Mouse (Mus musculus) myocyte (in vitro differentiated cells): ENCODE measurements around the gene Ogn. TPM values are rescaled to one million over a fixed set of nuclear protein-coding genes. Genes with fewer than 3 reads are reported as not detected.

Source experiments
- H3K27me3 ChIP-seq: one replicate; pipeline ENCODE4 v1.6.1; 2011; ENCODE audit not compliant: control insufficient read depth, insufficient read depth, insufficient read length
- H3K36me3 ChIP-seq: one replicate; pipeline ENCODE4 v1.6.1; 2011; ENCODE audit not compliant: control insufficient read depth, insufficient read depth
- H3K4me2 ChIP-seq: one replicate; pipeline ENCODE4 v1.6.1; 2011; ENCODE audit warnings: low read depth, control low read depth
- H3K4me3 ChIP-seq: one replicate; pipeline ENCODE4 v1.5.1; 2011; ENCODE audit warnings: mild to moderate bottlenecking, control low read depth, moderate library complexity
- H3K79me2 ChIP-seq: one replicate; pipeline ENCODE4 v1.6.1; 2011; ENCODE audit not compliant: control insufficient read depth, insufficient read depth
- H3ac ChIP-seq: one replicate; pipeline ENCODE4 v1.6.1; 2011; ENCODE audit not compliant: control insufficient read depth, insufficient read length
- CEBPB ChIP-seq: IDR thresholded peaks from 2 replicates; pipeline ENCODE4 v1.6.1; 2011; ENCODE audit warnings: mild to moderate bottlenecking, moderate library complexity; ENCODE audit not compliant: poor library complexity, insufficient read depth, severe bottlenecking
- E2F4 ChIP-seq: IDR thresholded peaks from one replicate; pipeline ENCODE4 v1.6.1; 2011; ENCODE audit warnings: mild to moderate bottlenecking, control low read depth, moderate library complexity; ENCODE audit not compliant: insufficient read depth
- MAX ChIP-seq: IDR thresholded peaks from one replicate; pipeline ENCODE4 v1.6.1; 2011; ENCODE audit warnings: low read depth, mild to moderate bottlenecking, control low read depth
- MYOD1 ChIP-seq, 3 experiments: IDR thresholded peaks; one replicate each; pipeline ENCODE4 v1.6.1; 2011; ENCODE audit warnings: control low read depth in 2 of 3, low read depth in 2 of 3, mild to moderate bottlenecking in 2 of 3, moderate library complexity in 1 of 3; ENCODE audit not compliant: insufficient read length in 2 of 3, control insufficient read depth in 1 of 3
- MYOG ChIP-seq, 3 experiments: IDR thresholded peaks; one replicate each; pipeline ENCODE4 v1.6.1; 2011; ENCODE audit warnings: control low read depth in 2 of 3, low read depth in 2 of 3, mild to moderate bottlenecking in 2 of 3; ENCODE audit not compliant: insufficient read length in 2 of 3, control insufficient read depth in 1 of 3, insufficient read depth in 1 of 3
- POLR2A ChIP-seq: IDR thresholded peaks from one replicate; pipeline ENCODE4 v1.6.1; 2011; ENCODE audit warnings: low read depth, mild to moderate bottlenecking, control low read depth, moderate library complexity; ENCODE audit not compliant: insufficient read length
- POLR2AphosphoS2 ChIP-seq: IDR thresholded peaks from one replicate; pipeline ENCODE4 v1.6.1; 2011; ENCODE audit warnings: low read depth, control low read depth; ENCODE audit not compliant: insufficient read length
- REST ChIP-seq: IDR thresholded peaks from one replicate; pipeline ENCODE4 v1.6.1; 2011; ENCODE audit warnings: mild to moderate bottlenecking, control low read depth, moderate library complexity; ENCODE audit not compliant: insufficient read depth, insufficient read length
- SRF ChIP-seq: IDR thresholded peaks from one replicate; pipeline ENCODE4 v1.6.1; 2011; ENCODE audit warnings: low read depth; ENCODE audit not compliant: control insufficient read depth, insufficient read length
- TCF12 ChIP-seq: IDR thresholded peaks from one replicate; pipeline ENCODE4 v1.6.1; 2011; ENCODE audit warnings: mild to moderate bottlenecking, control low read depth; ENCODE audit not compliant: poor library complexity, insufficient read depth, severe bottlenecking
- TCF3 ChIP-seq: IDR thresholded peaks from one replicate; pipeline ENCODE4 v1.6.1; 2011; ENCODE audit warnings: low read depth, control low read depth; ENCODE audit not compliant: insufficient read length
- USF1 ChIP-seq: IDR thresholded peaks from one replicate; pipeline ENCODE4 v1.6.1; 2011; ENCODE audit warnings: low read depth, mild to moderate bottlenecking, control low read depth, moderate library complexity
- polyA plus RNA-seq: library from polyadenylated mRNA; unstranded; fragments of >200 nt; fragmentation: generic; extraction: Trizol; gene quantifications from one replicate; pipeline ENCODE4 v1.2.1, GENCODE M21; 2012; ENCODE audit warnings: missing spikeins

Ogn gene
- polyA plus RNA-seq, 1 experiment: 19.5 TPM

DNA sequence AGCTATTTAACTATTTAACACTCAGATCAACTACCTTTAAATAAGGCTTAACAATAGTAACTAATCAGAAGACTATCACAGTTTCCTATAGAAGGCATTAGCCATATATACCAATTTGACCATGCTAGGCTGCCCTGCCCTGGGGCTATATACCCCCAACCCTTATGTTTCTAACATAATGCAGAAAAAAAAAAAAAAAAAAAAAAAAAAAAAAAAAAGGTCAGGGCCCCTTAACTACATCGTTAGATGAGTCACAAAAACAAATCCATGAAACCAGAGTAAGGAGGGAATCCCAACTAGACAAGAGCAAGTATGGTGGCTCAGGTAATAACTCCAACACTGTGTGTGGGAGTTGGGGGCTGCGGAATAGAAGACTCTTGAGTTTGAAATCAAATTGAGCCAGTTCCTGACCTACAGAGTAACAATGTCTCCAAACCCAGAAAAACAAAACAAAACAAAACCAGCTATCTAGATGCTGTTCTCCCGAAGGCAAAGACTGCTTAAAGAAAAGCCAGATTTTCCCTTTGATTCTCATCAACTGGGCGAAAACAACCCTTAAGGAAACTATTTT, 44.0 kb downstream of the Ogn start:
- TF ChIP-seq MYOG (IDR thresholded peaks at IDR 0.05; ENCODE audit: control insufficient read depth in 1 of 3, insufficient read depth in 1 of 3, insufficient read length in 2 of 3, low read depth in 2 of 3): no peak
- no peak for TF ChIP-seq MAX
- no peak for TF ChIP-seq TCF12
- no peak for TF ChIP-seq TCF3
- no peak for TF ChIP-seq USF1
- TF ChIP-seq REST: no peak
- TF ChIP-seq MYOD1 (IDR thresholded peaks at IDR 0.05; ENCODE audit: control insufficient read depth in 1 of 3, insufficient read length in 2 of 3, low read depth in 2 of 3): no peak
- no peak for TF ChIP-seq E2F4
- TF ChIP-seq SRF: no peak
- TF ChIP-seq POLR2A: no peak
- TF ChIP-seq CEBPB: no peak

DNA sequence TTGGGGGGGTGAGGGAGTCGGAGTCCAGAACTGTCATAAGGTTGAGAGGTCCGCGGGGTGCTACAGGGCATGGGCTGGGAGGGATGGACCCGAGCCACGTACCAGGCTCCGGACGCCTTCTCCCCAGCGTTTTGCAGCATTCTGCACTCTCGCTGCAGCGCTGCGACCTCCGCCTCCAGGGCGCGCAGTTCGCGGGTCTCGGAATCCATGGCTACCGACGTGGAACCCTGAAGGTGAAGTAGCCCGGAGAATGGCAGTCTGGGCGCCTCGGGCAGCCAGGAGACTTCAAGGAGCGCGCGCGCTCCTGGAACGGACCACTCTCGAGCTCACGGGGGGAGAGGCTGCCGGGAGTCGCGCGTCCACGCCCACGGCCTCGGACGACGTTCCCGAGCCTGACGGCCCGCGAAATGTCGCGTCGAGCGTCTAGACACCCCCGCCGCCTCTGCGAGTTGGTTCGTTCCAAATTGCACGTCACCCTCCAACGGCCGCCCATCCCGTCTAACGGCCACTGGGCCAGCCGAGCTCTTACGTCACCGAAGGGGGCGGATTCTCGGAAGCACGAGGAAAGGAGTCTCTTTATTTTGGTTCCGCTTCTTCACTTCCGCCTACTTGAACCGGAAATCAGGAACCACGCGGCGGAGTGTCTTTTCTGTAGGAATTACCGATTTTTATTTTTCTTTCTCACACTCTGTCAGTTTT, 44.8 kb downstream of the Ogn start, which contains the start of the genes Cenpp and Nol8:
TSS of gene Cenpp (minus strand) at position 305 of the 699 bp plus-strand sequence.
TSS of gene Nol8 (plus strand) at position 598 of the 699 bp plus-strand sequence.
- Histone ChIP-seq H3K79me2 (peaks cover 25% of the 10 kb centered on the region), H3K36me3 (peaks cover 19% of the 10 kb centered on the region), H3K27me3 (no peaks in the 10 kb centered on the region), H3K4me2 (peak within 1 kb of the TSS; percentile 98), H3ac (peak within 1 kb of the TSS; percentile 23), H3K4me3 (peak within 1 kb of the TSS; percentile 60)
- TF ChIP-seq MYOD1 (IDR thresholded peaks at IDR 0.05; ENCODE audit: control insufficient read depth in 1 of 3, insufficient read length in 2 of 3, low read depth in 2 of 3) (peak in 1 of 3 experiments; percentile 14), E2F4 (peak; percentile 99), CEBPB (no peak), POLR2A (peak; percentile 45), USF1 (no peak)

More for the DNA sequence above, 44.0 kb downstream of the Ogn start:
- Histone ChIP-seq H3K4me2 (peak overlapping the region; percentile 98), H3K36me3 (peaks cover 13% of the 10 kb centered on the region), H3K27me3 (no peaks in the 10 kb centered on the region), H3K4me3 (peak overlapping the region; percentile 60), H3ac (peak overlapping the region; percentile 23), H3K79me2 (peaks cover 25% of the 10 kb centered on the region)

- no peaks in the 10 kb centered on the region for H3K27me3 ChIP-seq
- peaks cover 23% of the 10 kb centered on the region for H3K36me3 ChIP-seq
- H3ac ChIP-seq: peak overlapping the region; percentile 23
- H3K4me3 ChIP-seq: peak overlapping the region; percentile 60
- peak overlapping the region; percentile 96 for H3K4me2 ChIP-seq
- H3K79me2 ChIP-seq: peaks cover 25% of the 10 kb centered on the region
- TF ChIP-seq USF1 (peak; percentile 84), POLR2AphosphoS2 (peak; percentile 53), E2F4 (no peak), TCF12 (no peak), MYOG (IDR thresholded peaks at IDR 0.05; ENCODE audit: control insufficient read depth in 1 of 3, insufficient read depth in 1 of 3, insufficient read length in 2 of 3, low read depth in 2 of 3) (no peak), POLR2A (peak; percentile 69), MAX (peak; percentile 91), TCF3 (no peak), CEBPB (no peak), SRF (no peak), MYOD1 (IDR thresholded peaks at IDR 0.05; ENCODE audit: control insufficient read depth in 1 of 3, insufficient read length in 2 of 3, low read depth in 2 of 3) (no peak), REST (no peak)
Measured at GRCm38 (mm10) chr13:49653180-49653541, 45.3 kb downstream of the Ogn start.

Other genes starting within 250 kb of the Ogn start
- gene Ippk, start 186.8 kb upstream of the Ogn start, polyA plus RNA-seq: 4.5 TPM
- 0.61 TPM for gene Tes3-ps, start 114.7 kb upstream of the Ogn start, polyA plus RNA-seq
- gene Ecm2, start 103.2 kb upstream of the Ogn start, polyA plus RNA-seq: 0.08 TPM
- 0.37 TPM for gene Aspn, start 63.6 kb upstream of the Ogn start, polyA plus RNA-seq
- 0.14 TPM for gene Omd, start 25.6 kb upstream of the Ogn start, polyA plus RNA-seq
- gene Cenpp, start 44.7 kb downstream of the Ogn start, polyA plus RNA-seq: 6.3 TPM
- gene Nol8, start 45.0 kb downstream of the Ogn start, polyA plus RNA-seq: 3.0 TPM
- 128 TPM for gene Iars, start 74.1 kb downstream of the Ogn start, polyA plus RNA-seq
- not detected for gene Gm30302, start 191.0 kb downstream of the Ogn start, polyA plus RNA-seq